Mouse (Mus musculus) layer of hippocampus, adult 11-12 months (tissue): ENCODE data around the gene Csf1.

Source experiments
- DNase-seq: peaks from one replicate; pipeline ENCODE4 v3.0.0; 2022; ENCODE audit warnings: low spot score

The Csf1 gene

GRCm38 (mm10) chr3:107703675-107704370, 56.4 kb downstream of the Csf1 start:
- no peak for DNase-seq

GRCm38 (mm10) chr3:107701767-107702394, 58.4 kb downstream of the Csf1 start:
- no peak for DNase-seq

- no peak for DNase-seq
These were observed 59.6 kb downstream of the Csf1 start for GRCm38 (mm10) chr3:107700625-107701024.

- no peak for DNase-seq
These were observed 63.4 kb downstream of the Csf1 start for GRCm38 (mm10) chr3:107696910-107697309.

GRCm38 (mm10) chr3:107695948-107696881, 64.1 kb downstream of the Csf1 start, which contains the start of gene Ahcyl1:
Ahcyl1 (minus strand) TSS chr3:107696560.
- peak; percentile 99 for DNase-seq

GRCm38 (mm10) chr3:107695219-107695947, 64.9 kb downstream of the Csf1 start:
- DNase-seq: no peak

- DNase-seq: no peak
These were observed 65.9 kb downstream of the Csf1 start for GRCm38 (mm10) chr3:107694256-107694900.
